ENCODE assay signal across 15 mouse cellular contexts in genomic region chr14:87289708-87290243, GRCm38 (mm10).
"Had no signal": no experiment of that assay in that cellular context is flagged by ENCODE, and none has a peak within 500 bp of the region (broad histone marks: within the 10 kb centered on the region; RNA-seq: fewer than 3 reads in every experiment).

No protein-coding gene starts in this region.

- H3K27me3 ChIP-seq: limb, embryonic 12.5 days; liver, embryonic 15.5 days; neural tube, embryonic 12.5 days had no signal

- DNase-seq: kidney, adult 11 months; kidney, adult 9 months; kidney, postnatal 36 days; layer of hippocampus, adult 9-11 months; layer of hippocampus, postnatal 36 days; midbrain, embryonic 14.5 days; retina, postnatal 1 day; thymus, adult 18-20 months; thymus, postnatal 14 days had no signal

- H3K36me3 ChIP-seq: limb, embryonic 12.5 days; liver, embryonic 15.5 days; midbrain, embryonic 10.5 days; neural tube, embryonic 12.5 days had no signal

- H3K27ac ChIP-seq: kidney, postnatal 0 days; limb, embryonic 12.5 days; liver, embryonic 15.5 days; midbrain, embryonic 10.5 days; neural tube, embryonic 12.5 days had no signal

- H3K9ac ChIP-seq: limb, embryonic 12.5 days; liver, embryonic 15.5 days; neural tube, embryonic 12.5 days had no signal

- H3K4me2 ChIP-seq: limb, embryonic 12.5 days; liver, embryonic 11.5 days; liver, embryonic 15.5 days; neural tube, embryonic 12.5 days had no signal

- H3K4me1 ChIP-seq: limb, embryonic 12.5 days; liver, embryonic 15.5 days; midbrain, embryonic 10.5 days; neural tube, embryonic 12.5 days had no signal

- H3K9me3 ChIP-seq: limb, embryonic 12.5 days; liver, embryonic 15.5 days; midbrain, embryonic 10.5 days; neural tube, embryonic 12.5 days had no signal

- H3K4me3 ChIP-seq: limb, embryonic 12.5 days; liver, embryonic 15.5 days; midbrain, embryonic 10.5 days; neural tube, embryonic 12.5 days had no signal
